Mouse (Mus musculus) T-helper 2 cell (primary cell): ENCODE measurements around the gene Ttc28.

Experiments used
- in situ Hi-C: fragments of 300-600 bp; cut with MboI, MseI; formaldehyde crosslinking; loops from one replicate; pipeline ENCODE4 v1.15.1; 2025; ENCODE audit warnings: high pct_unique_total_duplicates

Ttc28 gene

GRCm38 (mm10) chr5:111266658-111267057 is 387.1 kb downstream of the Ttc28 start:
- in situ Hi-C loops, result loop anchor here (5.0 kb wide), 1 partner anchor 309 kb away; no protein-coding TSS in a partner anchor

DNA sequence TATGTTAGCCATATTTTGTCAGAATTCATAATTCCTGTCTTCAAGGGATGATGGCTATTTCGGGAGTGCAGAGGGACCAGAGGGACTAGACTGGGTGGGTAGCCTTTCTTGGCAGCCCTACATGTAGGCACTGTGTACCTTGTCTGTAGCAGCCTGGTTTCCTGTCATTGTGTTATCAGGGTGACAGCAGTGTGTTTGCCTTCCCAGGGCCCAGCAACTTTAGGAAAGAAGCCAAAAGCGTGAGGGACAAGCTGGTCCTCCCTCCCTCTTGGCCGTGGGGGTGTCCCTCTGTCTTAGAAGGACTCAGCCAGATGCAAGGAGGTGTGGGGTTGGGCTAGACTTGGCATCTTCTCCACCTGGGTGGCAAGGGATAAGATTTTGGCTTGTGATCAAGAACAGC is 387.5 kb downstream of the Ttc28 start:
- in situ Hi-C loops, result loop anchor here (5.0 kb wide), 1 partner anchor 310 kb away; no protein-coding TSS in a partner anchor

GRCm38 (mm10) chr5:111268852-111269251 is 389.2 kb downstream of the Ttc28 start:
- in situ Hi-C loops, result loop anchor here (5.0 kb wide), 1 partner anchor 312 kb away; no protein-coding TSS in a partner anchor

DNA sequence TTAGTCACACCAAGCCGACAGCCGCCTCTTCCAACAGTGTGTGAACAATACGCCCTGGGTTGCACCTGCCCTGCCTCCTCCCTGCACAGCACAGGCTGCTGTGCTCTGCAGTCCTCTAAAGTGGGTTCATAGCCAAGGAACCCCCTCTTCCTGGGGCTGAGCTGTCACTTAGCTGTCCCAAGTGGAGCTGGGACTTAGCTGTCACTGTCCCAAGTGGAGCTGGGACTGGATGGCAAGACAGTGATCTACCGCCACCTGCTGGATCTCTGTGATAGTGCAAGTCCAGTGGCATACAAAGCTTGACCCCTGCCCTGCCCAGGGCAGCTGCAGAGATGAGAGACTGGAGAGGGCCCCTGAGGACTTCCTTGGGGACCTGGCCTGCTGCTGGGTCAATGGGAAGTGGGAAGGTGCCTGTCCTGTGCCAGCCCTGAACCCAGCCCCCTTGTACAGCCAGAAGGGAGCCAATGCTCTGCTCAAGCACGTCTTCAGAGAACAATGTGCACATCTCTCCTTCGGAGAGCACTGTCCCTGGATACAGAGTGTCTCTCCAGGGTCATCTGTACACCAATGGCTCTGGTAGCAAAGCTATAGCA is 390.1 kb downstream of the Ttc28 start:
- in situ Hi-C loops, result loop anchor here (5.0 kb wide), 1 partner anchor 312 kb away; no protein-coding TSS in a partner anchor

DNA sequence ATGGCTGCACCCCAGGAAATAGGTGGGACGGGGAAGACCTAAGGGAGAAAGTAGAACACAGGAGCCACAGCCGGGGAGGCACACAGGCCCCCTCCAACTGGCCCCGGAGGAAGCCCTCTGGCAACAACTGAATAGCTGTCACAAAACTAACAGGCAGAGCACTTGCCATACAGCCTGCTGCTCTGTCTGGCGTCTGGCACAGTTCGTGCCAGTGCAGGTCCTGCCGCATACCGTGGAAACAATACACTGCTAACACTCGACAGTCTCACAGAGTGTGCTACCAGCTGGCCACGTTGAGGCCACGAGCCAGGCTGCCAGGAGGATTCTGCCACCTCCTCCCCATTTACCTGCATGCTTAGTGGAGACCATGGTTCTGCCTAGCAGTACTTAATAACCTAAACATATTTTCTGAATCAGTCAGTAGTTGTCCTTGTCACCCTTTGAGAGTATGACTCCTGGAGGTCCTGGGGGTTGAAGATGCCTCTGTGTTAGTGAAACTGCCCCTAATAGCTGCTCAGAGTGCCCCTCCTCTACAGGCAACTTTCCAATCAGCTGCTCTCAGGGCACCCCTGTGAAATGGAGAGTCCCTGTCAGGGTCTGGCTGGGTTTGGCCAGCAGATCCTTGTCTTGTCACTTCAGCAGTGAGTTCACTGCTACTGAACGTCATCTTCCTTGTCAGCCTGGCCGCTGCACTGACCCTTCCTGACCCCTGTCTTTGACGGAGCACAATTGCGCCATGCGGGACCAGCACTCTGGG is 390.8 kb downstream of the Ttc28 start:
- in situ Hi-C loops, result no loop called here

DNA sequence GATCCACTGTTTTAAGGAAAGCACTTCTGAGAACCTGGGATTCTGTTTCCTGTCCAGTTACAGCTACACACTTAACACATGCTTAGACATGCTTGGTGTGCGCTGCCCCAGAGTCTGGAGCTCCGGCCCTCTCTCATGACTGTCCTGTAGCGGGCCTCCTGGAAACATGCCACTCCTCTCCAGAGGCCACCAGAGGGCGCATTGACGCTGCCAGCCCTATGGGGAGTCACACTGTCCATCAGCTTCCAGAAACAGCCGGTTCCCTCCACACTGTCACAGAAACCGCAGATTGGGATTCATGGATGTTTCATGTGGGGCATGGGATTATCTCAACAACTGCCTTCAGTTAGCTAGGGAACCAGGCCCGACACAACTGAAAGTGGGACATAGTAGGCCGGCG is 394.0 kb downstream of the Ttc28 start:
- in situ Hi-C loops, result no loop called here

GRCm38 (mm10) chr5:111274948-111275347 is 395.3 kb downstream of the Ttc28 start:
- in situ Hi-C loops, result no loop called here

DNA sequence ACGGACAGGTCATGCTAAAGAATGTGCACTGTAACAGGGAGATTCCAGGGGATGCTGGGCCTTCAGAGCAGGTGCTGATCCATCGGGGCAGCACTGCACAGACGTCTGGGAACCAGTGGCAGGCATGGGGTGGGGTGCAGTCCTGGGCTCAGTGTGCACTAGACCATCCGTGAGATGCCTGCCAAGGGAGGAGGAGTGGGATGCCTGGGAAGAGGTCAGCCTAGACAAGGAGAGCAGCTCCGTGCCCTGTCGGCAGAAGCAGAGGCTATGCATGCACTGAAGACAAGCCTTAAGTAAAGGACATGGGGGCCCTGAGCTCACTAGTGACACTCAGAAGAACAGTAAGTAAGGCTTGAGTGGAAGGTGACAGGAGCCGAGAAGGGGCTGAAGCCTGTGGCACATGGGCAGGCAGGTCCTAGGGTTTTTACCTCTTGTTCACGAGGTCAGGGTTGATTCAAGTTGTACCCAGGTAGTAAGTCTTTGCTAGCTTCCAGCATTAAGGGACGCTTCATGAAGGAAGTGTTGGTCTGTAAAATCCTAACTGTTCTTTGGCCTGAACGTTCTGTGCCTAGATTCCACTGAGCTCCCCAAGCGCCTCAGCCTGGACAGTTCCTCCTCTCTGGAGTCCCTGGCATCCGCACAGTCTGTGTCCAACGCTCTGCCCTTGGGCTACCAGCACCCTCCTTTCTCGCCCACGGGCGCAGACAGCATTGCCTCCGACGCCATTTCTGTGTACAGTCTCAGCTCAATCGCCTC is 405.0 kb downstream of the Ttc28 start:
- in situ Hi-C loops, result no loop called here

DNA sequence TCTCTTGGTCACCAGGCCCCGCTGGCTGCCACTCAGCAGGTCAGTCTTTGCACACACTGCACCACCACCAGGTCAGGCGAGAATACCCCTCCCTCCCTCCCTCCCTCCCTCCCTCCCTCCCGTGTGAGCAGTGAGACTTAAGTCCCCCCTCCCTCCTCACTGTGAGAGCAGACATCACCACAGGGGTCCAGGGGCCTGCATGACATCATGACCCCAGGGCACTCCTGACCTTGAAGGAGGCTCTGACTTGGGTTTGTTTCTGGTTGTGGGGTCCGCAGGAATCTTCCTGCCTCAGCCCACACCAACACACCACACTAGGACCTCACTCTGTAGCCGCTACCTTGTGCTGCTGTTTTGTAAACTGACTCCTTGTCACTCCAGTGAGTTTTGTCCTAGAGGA is 408.0 kb downstream of the Ttc28 start:
- in situ Hi-C loops, result no loop called here

GRCm38 (mm10) chr5:111288486-111288885 is 408.9 kb downstream of the Ttc28 start:
- in situ Hi-C loops, result no loop called here

- in situ Hi-C loops, result no loop called here
Measured at GRCm38 (mm10) chr5:111290071-111290470, 410.5 kb downstream of the Ttc28 start.

DNA sequence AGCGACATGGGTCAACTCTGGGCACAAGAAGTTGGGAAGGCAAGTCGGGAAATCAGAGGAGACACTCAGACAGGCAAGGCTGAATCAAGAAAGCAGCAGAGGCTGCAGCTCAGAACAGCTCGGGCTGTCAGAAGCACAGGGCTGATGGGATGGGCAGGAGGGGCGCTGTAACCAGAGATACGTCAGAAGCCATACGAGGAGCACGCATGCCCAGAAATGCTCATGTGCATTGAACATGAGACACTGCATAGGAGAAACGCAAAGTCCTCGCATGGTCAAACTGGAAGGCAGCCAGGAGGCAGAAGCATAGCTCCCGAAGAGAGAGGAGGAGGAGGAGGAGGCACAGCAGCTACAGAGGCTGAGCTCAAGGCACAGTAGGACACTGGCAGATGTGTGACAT is 412.0 kb downstream of the Ttc28 start:
- in situ Hi-C loops, result no loop called here

- in situ Hi-C loops, result no loop called here
Measured at GRCm38 (mm10) chr5:111297801-111298200, 418.2 kb downstream of the Ttc28 start.

GRCm38 (mm10) chr5:111298706-111299105 is 419.1 kb downstream of the Ttc28 start:
- in situ Hi-C loops, result no loop called here

DNA sequence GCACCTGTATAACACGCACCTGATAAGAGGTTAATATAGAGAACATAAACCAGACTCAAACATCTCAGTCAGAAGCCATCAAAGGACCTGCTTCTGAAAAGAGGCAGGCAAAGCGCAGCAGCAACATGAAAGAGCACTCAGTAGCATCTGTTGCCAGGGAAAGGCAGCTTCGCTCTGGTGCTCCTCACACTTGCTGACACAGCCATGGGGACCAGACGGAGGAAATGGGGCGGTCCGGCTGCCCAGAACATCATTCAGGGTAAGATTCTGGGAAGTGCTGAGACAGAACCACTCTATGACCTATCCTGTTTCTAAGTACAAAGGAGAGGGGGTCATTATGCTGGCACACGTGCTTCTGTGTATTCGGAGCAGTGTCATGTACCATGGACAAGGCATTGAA is 421.2 kb downstream of the Ttc28 start:
- in situ Hi-C loops, result no loop called here

GRCm38 (mm10) chr5:111301736-111302135 is 422.1 kb downstream of the Ttc28 start:
- in situ Hi-C loops, result no loop called here

- in situ Hi-C loops, result no loop called here
Measured at GRCm38 (mm10) chr5:111304730-111305129, 425.1 kb downstream of the Ttc28 start.

DNA sequence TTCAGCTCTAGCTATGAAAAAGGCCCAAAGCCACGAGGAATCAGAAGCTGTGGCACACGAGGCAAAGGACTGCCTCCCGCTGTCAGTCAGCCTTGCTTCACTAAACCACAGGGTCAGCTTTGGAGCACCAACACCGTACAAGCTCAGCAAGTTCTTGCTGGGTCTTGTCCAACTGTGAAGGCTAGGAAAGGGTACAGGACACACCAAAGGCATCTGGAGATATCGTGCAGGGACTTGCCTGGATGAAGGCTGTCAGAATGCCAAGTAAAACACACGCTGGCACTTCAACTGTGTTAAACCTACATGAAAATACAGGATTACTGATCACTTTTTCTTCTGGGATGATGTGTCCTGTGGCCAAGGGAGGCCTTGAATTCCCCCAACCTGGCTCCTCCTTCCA is 430.6 kb downstream of the Ttc28 start:
- in situ Hi-C loops, result no loop called here

DNA sequence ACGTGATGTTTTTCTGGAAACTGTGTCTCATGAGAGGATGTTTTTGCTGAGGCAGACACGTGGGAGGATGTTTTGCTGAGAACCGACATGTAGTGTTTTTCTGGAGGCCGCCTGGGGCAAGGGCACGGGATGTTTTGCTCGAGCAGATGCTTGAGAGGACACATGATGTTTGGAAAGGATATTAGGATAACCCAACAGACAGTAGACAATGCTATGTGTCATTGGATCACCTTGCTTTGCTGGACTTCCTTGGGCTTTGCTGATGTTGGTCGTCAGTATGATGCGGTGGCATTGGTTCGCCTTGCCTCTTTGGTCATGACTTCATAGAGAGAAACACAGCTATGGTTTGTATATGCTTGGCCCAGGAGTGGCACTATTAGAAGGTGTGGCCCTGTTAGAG is 434.2 kb downstream of the Ttc28 start:
- in situ Hi-C loops, result no loop called here

DNA sequence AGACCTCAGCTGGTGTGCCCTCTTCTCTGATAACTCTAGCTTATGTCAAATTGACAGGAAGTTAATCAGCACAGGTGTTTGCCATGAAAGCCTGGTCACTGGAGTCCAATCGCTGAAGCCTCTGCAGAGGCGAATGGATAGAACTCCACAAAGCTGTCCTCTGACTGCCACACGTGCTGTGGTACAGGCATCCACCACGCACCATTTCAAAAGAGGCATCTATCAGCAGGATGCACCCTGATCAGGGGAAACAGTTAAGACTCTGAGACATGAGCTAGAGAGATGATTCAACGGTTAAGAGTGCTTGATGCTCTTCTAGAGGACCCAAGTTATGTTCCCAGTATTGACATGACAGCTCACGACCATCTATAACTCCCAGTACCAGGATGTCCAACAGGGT is 435.5 kb downstream of the Ttc28 start:
- in situ Hi-C loops, result no loop called here

- in situ Hi-C loops, result no loop called here
Measured at GRCm38 (mm10) chr5:111317526-111317925, 437.9 kb downstream of the Ttc28 start.

DNA sequence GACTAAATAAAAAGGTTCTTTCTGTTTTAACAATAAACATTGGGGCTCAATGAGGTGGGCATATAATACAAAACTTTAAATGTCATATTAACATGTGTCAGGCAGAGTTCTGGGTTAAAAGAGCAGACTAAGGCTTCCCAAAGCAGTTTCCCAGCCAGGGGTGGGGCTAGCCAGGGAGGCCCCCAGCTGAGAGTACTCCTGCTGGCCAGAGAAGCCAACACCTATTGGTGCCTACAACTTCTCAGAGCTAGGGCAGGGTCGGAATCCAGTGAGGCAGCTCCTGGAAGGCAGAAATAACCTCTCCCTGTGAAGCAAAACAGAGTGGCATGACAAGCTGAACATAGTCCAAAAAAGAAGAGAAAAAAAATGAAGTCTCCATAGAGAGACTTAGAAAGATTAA is 439.3 kb downstream of the Ttc28 start:
- in situ Hi-C loops, result no loop called here

DNA sequence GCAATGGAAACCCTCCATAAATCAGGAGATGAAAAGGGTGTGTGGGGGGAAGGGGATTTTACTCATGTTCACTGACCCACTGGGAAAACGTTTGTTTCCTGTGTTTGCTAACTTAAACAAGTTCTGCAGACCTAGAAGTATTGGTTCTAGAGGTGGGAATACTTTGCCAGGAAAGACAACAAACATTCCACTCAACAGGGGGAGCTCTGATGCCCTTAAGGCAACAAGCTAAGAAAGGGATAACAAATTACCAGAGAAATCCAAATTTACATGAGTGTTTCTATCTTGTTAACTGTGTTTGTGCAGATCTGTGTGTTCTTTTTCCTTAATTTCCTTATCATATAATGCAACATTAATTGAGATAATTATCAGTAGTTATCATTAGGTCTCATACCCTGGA is 446.2 kb downstream of the Ttc28 start:
- in situ Hi-C loops, result no loop called here
